Mouse (Mus musculus) monocyte, adult 2 months (primary cell): ENCODE measurements around the gene Utp3.

Experiments
- DNase-seq, 2 experiments: peaks; one replicate each; pipeline ENCODE4 v3.0.0; 2022; ENCODE audit warnings: low spot score in 2 of 2, low read depth in 1 of 2

Utp3 gene

GRCm38 (mm10) chr5:88604641-88605358 is 50.5 kb downstream of the Utp3 start:
- no peak for DNase-seq
